In the genomic region with DNA sequence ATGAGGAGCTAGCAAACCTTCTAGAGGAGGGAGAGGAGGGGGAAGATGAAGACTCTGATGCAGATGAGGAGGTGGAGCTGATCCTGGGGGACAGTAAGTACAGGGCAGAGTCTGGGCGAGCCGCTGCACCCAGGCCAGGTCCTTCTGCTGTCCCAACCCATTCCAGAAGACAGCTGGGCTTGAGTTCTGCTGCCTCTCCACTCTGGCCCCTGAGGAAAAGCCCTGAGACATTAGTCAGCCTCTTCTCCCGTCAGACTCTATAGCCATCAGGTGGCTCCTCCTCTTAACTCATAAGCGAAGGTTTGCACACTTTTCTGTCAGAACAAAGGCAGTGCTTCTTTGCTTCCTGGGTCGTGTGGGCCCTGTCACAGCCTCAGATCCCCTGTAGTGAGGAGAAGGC, we compare ENCODE assay signal across 32 mouse cellular contexts.
"Had no signal": no experiment of that assay in that cellular context is flagged by ENCODE, and none has a peak within 500 bp of the region (broad histone marks: within the 10 kb centered on the region; RNA-seq: fewer than 3 reads in every experiment).

No protein-coding gene starts in this region.

- H3K9me3 ChIP-seq: heart, embryonic 12.5 days; heart, embryonic 13.5 days; heart, embryonic 15.5 days; hindbrain, embryonic 10.5 days; hindbrain, embryonic 12.5 days; hindbrain, embryonic 13.5 days; hindbrain, embryonic 15.5 days; intestine, embryonic 15.5 days; kidney, embryonic 15.5 days had no signal

- H3K4me3 ChIP-seq: heart, embryonic 12.5 days; heart, embryonic 13.5 days; heart, embryonic 15.5 days; hindbrain, embryonic 10.5 days; hindbrain, embryonic 12.5 days; hindbrain, embryonic 13.5 days; hindbrain, embryonic 15.5 days; intestine, embryonic 15.5 days; kidney, embryonic 15.5 days; layer of hippocampus, adult 2 months; left cerebral cortex, adult 2 months had no signal

- DNase-seq: heart, postnatal 10 days; heart, postnatal 36 days; heart, postnatal 4 days; kidney, adult 11 months; kidney, adult 18-20 months; kidney, adult 2 months; kidney, adult 8-10 months; kidney, adult 9 months; kidney, postnatal 10 days; kidney, postnatal 14 days; kidney, postnatal 25 days; kidney, postnatal 36 days; kidney, postnatal 4 days; layer of hippocampus, adult 9-11 months; layer of hippocampus, postnatal 36 days had no signal

- H3K4me1 ChIP-seq: heart, embryonic 12.5 days; heart, embryonic 13.5 days; heart, embryonic 15.5 days; hindbrain, embryonic 10.5 days; hindbrain, embryonic 12.5 days; hindbrain, embryonic 13.5 days; hindbrain, embryonic 15.5 days; intestine, embryonic 15.5 days; kidney, embryonic 15.5 days had no signal

- H3K9ac ChIP-seq: heart, embryonic 12.5 days; heart, embryonic 13.5 days; heart, embryonic 15.5 days; hindbrain, embryonic 12.5 days; hindbrain, embryonic 13.5 days; hindbrain, embryonic 14.5 days; hindbrain, embryonic 15.5 days; intestine, embryonic 15.5 days; kidney, embryonic 15.5 days had no signal

- H3K4me2 ChIP-seq: heart, embryonic 11.5 days; heart, embryonic 12.5 days; heart, embryonic 13.5 days; heart, embryonic 15.5 days; hindbrain, embryonic 12.5 days; hindbrain, embryonic 13.5 days; hindbrain, embryonic 14.5 days; hindbrain, embryonic 15.5 days; intestine, embryonic 15.5 days; kidney, embryonic 15.5 days had no signal

- ATAC-seq: hindbrain, embryonic 16.5 days; hindbrain, postnatal 0 days; inflammation-experienced regulatory T-cells, adult 6 months; intestine, embryonic 15.5 days had no signal

- H3K27ac ChIP-seq: heart, embryonic 13.5 days; heart, embryonic 15.5 days; hindbrain, embryonic 10.5 days; hindbrain, embryonic 12.5 days; hindbrain, embryonic 13.5 days; hindbrain, embryonic 14.5 days; hindbrain, embryonic 15.5 days; hindbrain, postnatal 0 days; intestine, embryonic 15.5 days; kidney, embryonic 15.5 days; kidney, postnatal 0 days; layer of hippocampus, adult 2 months; left cerebral cortex, adult 2 months had no signal

- H3K27me3 ChIP-seq: heart, embryonic 12.5 days; heart, embryonic 13.5 days; heart, embryonic 15.5 days; hindbrain, embryonic 12.5 days; hindbrain, embryonic 13.5 days; hindbrain, embryonic 15.5 days; intestine, embryonic 15.5 days; kidney, embryonic 15.5 days had no signal
